Mouse (Mus musculus): ENCODE results near the gene Pth2. TPM values are rescaled to one million over a fixed set of nuclear protein-coding genes. Genes with fewer than 3 reads are reported as not detected.

The Pth2 gene
- total and polyA plus RNA-seq, 3 experiments, result not detected

DNA sequence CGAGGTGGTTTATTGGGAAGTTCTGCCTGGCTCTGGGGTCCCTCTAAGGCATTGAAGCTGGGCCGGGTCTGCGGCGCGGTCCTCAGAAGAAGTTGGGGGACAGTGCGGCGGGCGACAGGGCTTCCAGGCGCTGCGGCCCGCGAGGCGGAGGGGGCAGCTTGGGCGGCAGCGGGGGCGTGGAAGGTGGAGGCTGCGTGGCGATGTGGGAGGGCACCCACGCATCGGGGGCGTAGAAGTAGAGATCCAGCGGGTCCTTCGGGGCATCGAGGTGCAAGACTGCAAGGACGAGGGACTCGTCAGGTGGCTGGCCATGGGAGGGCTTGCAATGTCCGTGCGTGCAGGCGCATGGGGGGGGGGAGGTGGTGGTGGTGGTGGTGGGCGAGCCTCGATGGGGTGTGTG is 4.4 kb upstream of the Pth2 start:
- Histone ChIP-seq H3K4me1 (ENCODE audit: control insufficient read depth in 1 of 2, insufficient read depth in 2 of 2, low read length in 2 of 2) (no peaks in the 10 kb centered on the region), H3K27ac (ENCODE audit: control insufficient read depth, low read depth, low read length) (no peak overlapping the region), H3K9ac (ENCODE audit: control insufficient read depth, low read depth, low read length, poor library complexity, severe bottlenecking) (no peak overlapping the region), H3K9me3 (replicated peaks; ENCODE audit: insufficient read depth, low read length) (no peaks in the 10 kb centered on the region), H3K36me3 (ENCODE audit: control insufficient read depth in 1 of 2, insufficient read depth in 2 of 2, low read length in 2 of 2) (no peaks in the 10 kb centered on the region), H3K27me3 (ENCODE audit: control insufficient read depth in 1 of 2, insufficient read depth in 2 of 2, low read length in 2 of 2) (no peaks in the 10 kb centered on the region), H3K79me2 (ENCODE audit: control insufficient read depth, insufficient read depth, low read length, poor library complexity) (no peaks in the 10 kb centered on the region), H3K4me3 (ENCODE audit: control insufficient read depth in 1 of 2, insufficient read depth in 1 of 2, low read depth in 2 of 2, low read length in 2 of 2) (no peak overlapping the region)
- no peak for TF ChIP-seq MEF2A (IDR thresholded peaks at IDR 0.05; ENCODE audit: extremely low read depth, insufficient replicate concordance, low read depth, low read length, poor library complexity, severe bottlenecking)
- TF ChIP-seq ZKSCAN1 (IDR thresholded peaks at IDR 0.05; ENCODE audit: low read depth, low read length), result no peak
- TF ChIP-seq ETS1 (IDR thresholded peaks at IDR 0.05; ENCODE audit: low read depth, low read length), result no peak
- no peak for TF ChIP-seq POLR2AphosphoS5 (IDR thresholded peaks at IDR 0.05; ENCODE audit: borderline replicate concordance, low read depth, low read length)
- no peak for TF ChIP-seq MYC (IDR thresholded peaks at IDR 0.05; ENCODE audit: low read depth, low read length)
- TF ChIP-seq SMC3 (IDR thresholded peaks at IDR 0.05; ENCODE audit: low read depth, low read length), result no peak
- no peak for TF ChIP-seq UBTF (IDR thresholded peaks at IDR 0.05; ENCODE audit: borderline replicate concordance, insufficient read depth, low read depth, low read length)
- no peak for TF ChIP-seq MAZ (IDR thresholded peaks at IDR 0.05; ENCODE audit: low read depth, low read length)
- no peak for TF ChIP-seq EP300 (IDR thresholded peaks at IDR 0.05; ENCODE audit: low read depth in 1 of 2, low read length in 2 of 2)
- TF ChIP-seq ZNF384 (IDR thresholded peaks at IDR 0.05; ENCODE audit: low read depth, low read length), result no peak
- TF ChIP-seq GATA1 (IDR thresholded peaks at IDR 0.05; ENCODE audit: low read depth, low read length), result no peak
- TF ChIP-seq ZMIZ1 (IDR thresholded peaks at IDR 0.05; ENCODE audit: low read depth, low read length), result no peak
- TF ChIP-seq SIN3A (IDR thresholded peaks at IDR 0.05; ENCODE audit: low read length), result no peak
- TF ChIP-seq POLR2AphosphoS2 (IDR thresholded peaks at IDR 0.05; ENCODE audit: low read length), result no peak
- no peak for TF ChIP-seq POLR2A (IDR thresholded peaks at IDR 0.05; ENCODE audit: control insufficient read depth in 1 of 2, insufficient read depth in 1 of 2, low read depth in 1 of 2, low read length in 2 of 2, poor library complexity in 1 of 2)
- TF ChIP-seq TAL1 (IDR thresholded peaks at IDR 0.05; ENCODE audit: low read length), result no peak
- no peak for TF ChIP-seq RCOR1 (IDR thresholded peaks at IDR 0.05; ENCODE audit: low read depth, low read length)
- no peak for TF ChIP-seq MAX (IDR thresholded peaks at IDR 0.05; ENCODE audit: low read length)
- DNase-seq (ENCODE audit: low read depth, low spot score), result no peak

DNA sequence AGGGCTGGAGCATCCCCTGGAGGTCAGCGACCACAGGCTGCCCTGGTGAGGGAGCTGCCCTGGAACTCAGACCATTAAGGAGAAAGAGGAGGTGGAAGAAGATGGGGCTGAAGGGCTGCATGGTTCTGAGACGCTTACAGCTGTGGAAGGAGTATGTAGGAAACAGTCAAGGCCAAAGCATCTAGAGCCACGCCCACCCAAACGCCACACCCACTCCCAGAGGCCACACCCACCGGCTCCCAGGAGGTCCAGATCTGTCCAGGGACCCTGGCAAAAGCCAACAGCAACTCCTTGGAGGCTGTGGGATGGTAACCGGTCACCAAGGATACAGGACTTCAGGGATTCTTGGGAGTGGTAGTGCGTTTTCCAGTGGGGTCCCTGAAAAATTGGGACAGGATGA is 2.2 kb upstream of the Pth2 start:
- DNase-seq (ENCODE audit: low read depth, low spot score), result no peak
- H3K9me3 ChIP-seq (replicated peaks; ENCODE audit: insufficient read depth, low read length), result no peaks in the 10 kb centered on the region
- peaks cover 0 to 5% of the 10 kb centered on the region in 2 experiments; a peak in 2 of 4 replicates for H3K4me1 ChIP-seq (ENCODE audit: control insufficient read depth in 1 of 2, insufficient read depth in 2 of 2, low read length in 2 of 2)
- H3K9ac ChIP-seq (ENCODE audit: control insufficient read depth, low read depth, low read length, poor library complexity, severe bottlenecking), result no peak overlapping the region
- TF ChIP-seq GABPA (IDR thresholded peaks at IDR 0.05; ENCODE audit: low read depth, low read length) (no peak), JUND (IDR thresholded peaks at IDR 0.05; ENCODE audit: low read depth, low read length) (no peak), RAD21 (IDR thresholded peaks at IDR 0.05; ENCODE audit: low read depth, low read length) (no peak), GATA1 (IDR thresholded peaks at IDR 0.05; ENCODE audit: low read depth, low read length) (no peak), USF1 (IDR thresholded peaks at IDR 0.05; ENCODE audit: low read depth, low read length) (no peak), ELF1 (IDR thresholded peaks at IDR 0.05; ENCODE audit: low read depth, low read length) (no peak), ETS1 (IDR thresholded peaks at IDR 0.05; ENCODE audit: low read depth, low read length) (no peak), TBP (IDR thresholded peaks at IDR 0.05; ENCODE audit: low read depth, low read length) (no peak), RCOR1 (IDR thresholded peaks at IDR 0.05; ENCODE audit: low read depth, low read length) (no peak), ZC3H11A (IDR thresholded peaks at IDR 0.05; ENCODE audit: low read depth, low read length) (no peak)
- peaks cover 0 to 3% of the 10 kb centered on the region in 2 experiments; a peak in 2 of 4 replicates for H3K36me3 ChIP-seq (ENCODE audit: control insufficient read depth in 1 of 2, insufficient read depth in 2 of 2, low read length in 2 of 2)
- no peaks in the 10 kb centered on the region for H3K27me3 ChIP-seq (ENCODE audit: control insufficient read depth in 1 of 2, insufficient read depth in 2 of 2, low read length in 2 of 2)
- H3K27ac ChIP-seq (ENCODE audit: control insufficient read depth, low read depth, low read length), result no peak overlapping the region
- no peaks in the 10 kb centered on the region for H3K79me2 ChIP-seq (ENCODE audit: control insufficient read depth, insufficient read depth, low read length, poor library complexity)
- H3K4me3 ChIP-seq (ENCODE audit: control insufficient read depth in 1 of 2, insufficient read depth in 1 of 2, low read depth in 2 of 2, low read length in 2 of 2), result no peak overlapping the region

All from MEL (cell line).